Mouse (Mus musculus): ENCODE measurements around the gene Ces3b.
"Not testable (repeated sequence)": the region's sequence is repeated elsewhere in the genome, so short reads cannot be mapped to it uniquely, and the experiment has no call there.

Gene Ces3b

GRCm38 (mm10) chr8:105083449-105084050 lies at the start of gene Ces3b:
TSS of gene Ces3b (plus strand) at chr8:105083753.
- DNase-seq (ENCODE audit: extremely low spot score, low spot score), result no peak

- no peak for DNase-seq (ENCODE audit: extremely low spot score, low spot score)
Measured at GRCm38 (mm10) chr8:105043510-105043909, 40.0 kb upstream of the Ces3b start.

- no peak for DNase-seq (ENCODE audit: extremely low spot score, low spot score)
Measured at GRCm38 (mm10) chr8:105045824-105046401, 37.6 kb upstream of the Ces3b start.

- DNase-seq (ENCODE audit: extremely low spot score, low spot score), result no peak
Measured at GRCm38 (mm10) chr8:105048371-105048854, 35.1 kb upstream of the Ces3b start, which contains the start of gene Ces3a. TSS of gene Ces3a (plus strand) at chr8:105048601.

- DNase-seq (ENCODE audit: extremely low spot score, low spot score), result no peak
Measured at GRCm38 (mm10) chr8:105056211-105056610, 27.3 kb upstream of the Ces3b start.

- no peak for DNase-seq (ENCODE audit: extremely low spot score, low spot score)
Measured at GRCm38 (mm10) chr8:105060056-105060455, 23.5 kb upstream of the Ces3b start.

- peak; percentile 53 for DNase-seq (ENCODE audit: extremely low spot score, low spot score)
Measured at GRCm38 (mm10) chr8:105066761-105067160, 16.8 kb upstream of the Ces3b start.

- not testable (repeated sequence) for DNase-seq (ENCODE audit: extremely low spot score, low spot score)
Measured at GRCm38 (mm10) chr8:105067905-105068304, 15.6 kb upstream of the Ces3b start.

- DNase-seq (ENCODE audit: extremely low spot score, low spot score), result no peak
Measured at GRCm38 (mm10) chr8:105068971-105069370, 14.6 kb upstream of the Ces3b start.

- DNase-seq (ENCODE audit: extremely low spot score, low spot score), result no peak
Measured at GRCm38 (mm10) chr8:105076601-105077000, 7.0 kb upstream of the Ces3b start.

GRCm38 (mm10) chr8:105077071-105077470 lies 6.5 kb upstream of the Ces3b start:
- no peak for DNase-seq (ENCODE audit: extremely low spot score, low spot score)

- no peak for DNase-seq (ENCODE audit: extremely low spot score, low spot score)
Measured at GRCm38 (mm10) chr8:105078591-105078990, 5.0 kb upstream of the Ces3b start.

- DNase-seq (ENCODE audit: extremely low spot score, low spot score), result no peak
Measured at GRCm38 (mm10) chr8:105080814-105081336, 2.7 kb upstream of the Ces3b start.

GRCm38 (mm10) chr8:105088166-105088565 lies 4.6 kb downstream of the Ces3b start:
- DNase-seq (ENCODE audit: extremely low spot score, low spot score), result not testable (repeated sequence)

GRCm38 (mm10) chr8:105088581-105088980 lies 5.0 kb downstream of the Ces3b start:
- DNase-seq (ENCODE audit: extremely low spot score, low spot score), result no peak

GRCm38 (mm10) chr8:105093992-105094391 lies 10.4 kb downstream of the Ces3b start:
- DNase-seq (ENCODE audit: extremely low spot score, low spot score), result no peak

GRCm38 (mm10) chr8:105102101-105102785 lies 18.7 kb downstream of the Ces3b start:
- DNase-seq (ENCODE audit: extremely low spot score, low spot score), result not testable (repeated sequence)

- not testable (repeated sequence) for DNase-seq (ENCODE audit: extremely low spot score, low spot score)
Measured at GRCm38 (mm10) chr8:105103701-105104100, 20.1 kb downstream of the Ces3b start.

- DNase-seq (ENCODE audit: extremely low spot score, low spot score), result no peak
Measured at GRCm38 (mm10) chr8:105104220-105104619, 20.7 kb downstream of the Ces3b start.

GRCm38 (mm10) chr8:105129864-105130263 lies 46.3 kb downstream of the Ces3b start:
- DNase-seq (ENCODE audit: extremely low spot score, low spot score), result no peak

GRCm38 (mm10) chr8:105131509-105131908 lies 48.0 kb downstream of the Ces3b start, which contains the start of gene Ces4a:
TSS of gene Ces4a (plus strand) at chr8:105131800.
- no peak for DNase-seq (ENCODE audit: extremely low spot score, low spot score)

- peak; percentile 33 for DNase-seq (ENCODE audit: extremely low spot score, low spot score)
Measured at GRCm38 (mm10) chr8:105138423-105138822, 54.9 kb downstream of the Ces3b start.

Measured in neural tube, embryonic 10.5 days (tissue).